Mouse (Mus musculus) regulatory T cell (primary cell): ENCODE data around the gene Trp53i11.

ENCODE experiments used
- in situ Hi-C: fragments of 300-600 bp; cut with MboI, MseI; formaldehyde crosslinking; loops from one replicate; pipeline ENCODE4 v1.15.1; 2025; ENCODE audit warnings: high pct_unique_total_duplicates

Trp53i11 gene

DNA sequence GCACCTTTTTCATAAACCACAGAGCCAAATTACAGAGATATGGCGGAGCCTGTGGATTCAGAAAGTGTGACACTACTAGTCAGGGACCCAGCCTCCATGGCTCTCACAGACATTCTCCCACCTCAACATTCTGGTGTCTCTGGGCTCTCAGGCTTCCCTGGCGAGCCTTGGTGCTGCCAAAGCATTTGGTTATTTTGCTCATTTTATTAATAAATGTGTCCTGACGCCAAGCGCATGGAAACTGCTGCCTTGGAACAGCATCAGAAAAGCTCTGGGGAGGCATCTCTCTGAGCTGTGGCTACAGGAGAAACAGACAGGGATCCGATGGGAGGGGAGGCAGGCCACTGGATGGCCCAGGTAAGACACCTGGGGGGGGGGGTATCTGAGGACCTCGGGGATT is 15.4 kb upstream of the Trp53i11 start:
- in situ Hi-C loops, result no loop called here

DNA sequence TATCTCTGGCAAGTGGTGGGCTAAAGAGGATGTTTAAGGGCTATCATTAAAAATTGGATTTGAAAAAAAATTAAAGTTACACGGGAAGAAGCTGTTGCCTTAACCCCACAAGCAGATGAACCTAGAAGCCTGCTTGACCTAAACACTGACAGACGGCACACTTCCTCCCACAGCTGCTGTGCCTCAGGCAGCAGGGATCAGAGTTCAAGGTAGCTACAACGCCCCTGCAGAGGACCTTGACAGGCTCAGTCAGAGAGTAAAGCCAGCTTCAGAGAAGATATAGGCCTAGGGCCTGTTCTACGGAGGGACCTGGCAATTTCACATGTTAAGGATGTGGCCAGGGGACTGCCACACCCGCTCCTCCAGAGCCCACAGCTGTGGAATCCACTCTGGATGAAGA is 14.9 kb upstream of the Trp53i11 start:
- in situ Hi-C loops, result no loop called here

DNA sequence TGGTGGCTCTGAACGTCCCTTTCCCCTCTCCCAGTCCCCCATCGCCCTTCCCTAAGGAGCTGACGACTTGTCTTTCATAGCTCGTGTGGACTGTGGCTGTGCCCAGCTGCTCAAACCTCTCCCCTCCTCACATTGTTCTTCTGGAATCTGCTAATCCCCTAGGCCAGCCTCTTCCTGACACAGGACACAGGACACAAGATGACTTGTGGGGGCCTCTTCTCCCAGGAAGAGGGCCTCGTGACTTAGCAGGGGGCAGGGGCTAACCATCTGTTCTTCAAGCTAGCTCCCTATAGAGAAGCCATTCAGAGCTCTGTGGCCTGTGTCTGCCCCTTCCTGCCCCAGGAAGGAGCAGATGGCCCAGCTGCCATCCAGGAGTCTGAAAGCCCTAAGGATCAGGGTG is 13.2 kb upstream of the Trp53i11 start:
- in situ Hi-C loops, result no loop called here

GRCm38 (mm10) chr2:93175278-93175677 is 12.1 kb upstream of the Trp53i11 start:
- in situ Hi-C loops, result no loop called here

DNA sequence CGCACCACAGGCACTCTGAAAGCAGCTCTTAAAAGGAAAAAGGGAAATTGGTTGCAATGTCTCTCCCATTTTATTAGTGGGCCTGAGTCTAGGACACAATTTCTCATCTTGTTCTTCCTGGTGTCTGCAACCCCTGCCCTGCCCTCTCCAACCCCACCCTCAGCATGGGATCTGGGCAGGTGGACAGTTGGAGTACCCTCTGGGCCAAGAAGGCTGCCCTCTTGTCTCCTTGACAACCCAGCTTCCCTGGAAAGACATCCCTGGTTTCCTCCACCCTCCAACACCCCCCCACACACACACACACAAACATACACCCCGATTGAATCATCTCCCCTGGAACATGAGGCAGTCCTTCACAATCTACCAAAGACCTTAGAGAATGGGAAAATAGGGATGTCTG is 11.6 kb upstream of the Trp53i11 start:
- in situ Hi-C loops, result no loop called here

DNA sequence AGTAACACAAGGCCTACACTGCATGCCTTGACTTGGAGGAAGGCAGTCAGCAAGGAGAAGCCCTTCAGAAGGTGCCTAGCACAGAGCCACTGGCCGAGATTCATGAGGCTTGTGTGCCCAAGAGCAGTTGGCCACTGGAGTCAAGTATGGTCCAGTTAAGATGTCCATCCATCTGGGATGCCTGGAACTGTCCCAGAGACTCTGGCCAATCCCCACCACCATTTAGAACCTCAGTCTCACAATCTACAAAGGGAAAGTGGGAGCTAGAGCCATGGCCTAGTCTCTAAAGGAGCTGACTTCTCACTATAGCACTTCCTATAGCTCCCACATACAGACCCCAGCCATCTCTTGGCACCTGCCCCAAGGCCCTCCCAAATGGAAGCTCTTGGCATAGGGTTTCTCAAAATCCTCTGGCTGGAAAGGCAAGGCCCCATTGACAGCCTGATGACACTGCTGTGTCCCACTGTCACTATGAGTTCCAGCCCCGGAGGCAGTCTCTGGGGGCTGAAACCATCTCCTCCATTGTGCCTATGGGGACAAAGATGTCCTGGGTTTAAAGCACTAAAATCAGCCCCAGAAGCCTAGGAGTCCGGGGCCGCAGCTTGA is 11.1 kb upstream of the Trp53i11 start:
- in situ Hi-C loops, result no loop called here

DNA sequence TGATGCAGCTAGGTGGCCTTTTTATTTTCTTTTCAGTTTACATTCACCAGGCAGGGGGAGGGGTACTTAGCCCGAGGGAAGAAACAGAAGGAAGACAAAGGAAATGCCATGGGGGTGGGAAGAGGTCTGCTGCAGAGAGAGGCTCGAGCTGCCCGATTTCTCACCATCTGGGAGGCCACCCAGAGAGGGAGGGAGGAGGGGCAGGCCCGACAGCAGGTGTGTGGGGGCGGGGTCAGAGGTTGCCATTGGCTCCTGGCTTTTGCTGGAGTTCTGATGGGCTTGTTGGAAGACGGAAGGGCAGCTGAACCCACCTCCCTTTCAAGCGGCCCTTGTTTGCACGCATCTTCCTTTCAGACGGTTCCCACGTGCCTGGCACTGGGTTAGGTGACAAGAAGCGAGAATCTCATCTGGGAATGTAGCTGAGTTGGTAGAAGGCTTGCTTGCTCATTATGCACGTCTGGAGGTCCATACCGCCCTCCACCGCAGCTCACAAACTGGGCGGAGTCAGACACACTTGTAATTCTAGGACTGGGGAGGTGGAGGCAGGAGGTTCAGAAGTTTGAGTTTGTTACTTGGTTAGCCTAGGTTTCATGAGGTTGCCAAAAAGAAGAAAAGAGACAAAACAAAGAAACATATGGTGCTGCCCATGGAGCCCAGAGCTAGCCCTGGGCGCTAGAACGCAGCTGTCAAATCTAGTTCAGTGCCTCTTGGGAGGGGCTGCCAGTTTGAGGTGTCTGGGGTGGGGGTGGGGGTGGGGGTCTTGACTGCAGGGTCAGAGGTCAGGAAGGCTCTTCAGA is 10.3 kb upstream of the Trp53i11 start:
- in situ Hi-C loops, result no loop called here

DNA sequence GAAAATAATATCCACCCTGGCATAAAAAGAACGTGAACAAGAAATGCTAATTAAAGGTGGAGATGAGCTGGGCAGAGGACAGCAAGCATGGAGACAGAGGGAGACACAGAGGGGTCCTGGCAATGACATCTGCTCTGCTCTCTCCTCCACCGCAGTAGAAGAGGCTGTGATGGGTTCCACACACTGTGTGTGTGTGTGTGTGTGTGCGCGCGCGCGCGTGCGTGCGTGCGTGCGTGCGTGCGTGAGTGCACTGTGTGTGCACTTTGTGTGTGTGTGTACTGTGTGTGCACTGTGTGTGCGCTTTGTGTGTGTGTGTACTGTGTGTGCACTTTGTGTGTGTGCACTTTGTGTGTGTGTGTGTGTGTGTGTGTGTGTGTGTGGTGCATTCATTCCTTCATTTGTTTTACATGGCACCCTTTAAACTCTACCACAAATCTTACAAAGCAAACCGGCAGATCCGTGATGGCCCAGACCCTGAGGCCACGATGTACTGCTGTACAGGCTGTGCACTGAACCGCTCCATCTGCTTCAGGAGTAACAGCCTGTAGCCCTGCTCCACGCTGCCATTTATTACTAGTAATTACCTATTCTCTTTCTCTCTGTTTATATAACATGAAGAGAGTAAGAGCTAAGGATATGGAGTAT is 9.6 kb upstream of the Trp53i11 start:
- in situ Hi-C loops, result no loop called here

GRCm38 (mm10) chr2:93178313-93178677 is 9.1 kb upstream of the Trp53i11 start:
- in situ Hi-C loops, result no loop called here

DNA sequence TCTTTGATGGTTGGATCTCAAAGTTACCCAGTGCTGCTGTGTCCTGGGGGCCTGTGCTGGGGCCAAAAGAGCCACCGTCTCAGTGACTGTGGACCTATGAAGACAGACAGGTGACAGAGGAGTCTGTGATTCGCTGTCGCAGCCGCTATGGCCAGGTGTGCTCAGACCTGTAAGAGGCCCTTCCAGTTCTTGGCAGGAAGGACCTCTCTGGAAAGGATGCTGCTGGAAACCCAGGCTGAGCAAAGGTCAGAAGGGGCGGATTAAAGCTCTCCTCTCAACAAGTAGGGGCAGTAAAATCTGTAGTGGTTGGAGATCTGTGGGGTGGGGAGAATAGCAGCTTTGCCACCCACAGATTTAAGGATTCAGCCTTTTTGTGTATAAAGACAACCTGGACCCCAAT is 7.7 kb upstream of the Trp53i11 start:
- in situ Hi-C loops, result no loop called here

DNA sequence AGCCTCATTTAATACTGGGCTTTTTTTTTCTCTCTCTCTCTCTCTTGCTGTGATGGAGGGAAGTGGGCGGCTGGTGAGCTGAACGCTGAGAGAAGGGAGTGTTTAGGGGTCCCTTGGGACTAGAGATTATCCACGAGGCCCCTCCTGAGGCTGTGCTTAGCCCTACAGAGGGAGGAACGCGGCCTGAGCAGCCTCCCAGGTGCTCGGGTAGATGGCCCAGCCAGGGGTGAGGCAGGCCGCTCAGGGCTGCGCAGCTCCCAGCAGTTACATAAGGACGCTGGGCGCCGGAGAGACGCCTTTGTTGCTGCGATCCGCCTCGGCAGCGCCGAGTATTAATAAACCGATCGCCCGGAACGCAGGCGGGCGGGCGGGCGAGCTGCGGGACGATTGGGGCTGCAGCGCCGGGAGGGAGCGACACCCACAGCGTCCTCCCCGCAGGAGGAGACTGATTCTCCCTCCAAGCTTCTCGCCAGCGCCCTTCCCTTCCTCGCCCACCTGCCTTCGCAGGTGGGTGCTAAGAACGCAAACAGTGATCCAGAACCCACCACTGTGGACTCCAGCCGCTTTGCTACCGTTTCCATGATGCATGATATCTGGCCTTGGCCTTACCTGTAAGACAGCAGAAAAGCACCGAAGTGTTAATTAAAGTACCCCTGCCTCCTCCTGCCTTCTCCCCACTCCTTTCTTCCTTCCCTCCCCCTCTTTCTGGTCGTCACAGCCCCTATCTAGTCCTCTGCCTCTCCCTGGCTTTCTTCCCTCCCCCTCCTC is 7.1 kb upstream of the Trp53i11 start:
- in situ Hi-C loops, result no loop called here

- in situ Hi-C loops, result no loop called here
Observed at GRCm38 (mm10) chr2:93182859-93183258, 4.5 kb upstream of the Trp53i11 start.

DNA sequence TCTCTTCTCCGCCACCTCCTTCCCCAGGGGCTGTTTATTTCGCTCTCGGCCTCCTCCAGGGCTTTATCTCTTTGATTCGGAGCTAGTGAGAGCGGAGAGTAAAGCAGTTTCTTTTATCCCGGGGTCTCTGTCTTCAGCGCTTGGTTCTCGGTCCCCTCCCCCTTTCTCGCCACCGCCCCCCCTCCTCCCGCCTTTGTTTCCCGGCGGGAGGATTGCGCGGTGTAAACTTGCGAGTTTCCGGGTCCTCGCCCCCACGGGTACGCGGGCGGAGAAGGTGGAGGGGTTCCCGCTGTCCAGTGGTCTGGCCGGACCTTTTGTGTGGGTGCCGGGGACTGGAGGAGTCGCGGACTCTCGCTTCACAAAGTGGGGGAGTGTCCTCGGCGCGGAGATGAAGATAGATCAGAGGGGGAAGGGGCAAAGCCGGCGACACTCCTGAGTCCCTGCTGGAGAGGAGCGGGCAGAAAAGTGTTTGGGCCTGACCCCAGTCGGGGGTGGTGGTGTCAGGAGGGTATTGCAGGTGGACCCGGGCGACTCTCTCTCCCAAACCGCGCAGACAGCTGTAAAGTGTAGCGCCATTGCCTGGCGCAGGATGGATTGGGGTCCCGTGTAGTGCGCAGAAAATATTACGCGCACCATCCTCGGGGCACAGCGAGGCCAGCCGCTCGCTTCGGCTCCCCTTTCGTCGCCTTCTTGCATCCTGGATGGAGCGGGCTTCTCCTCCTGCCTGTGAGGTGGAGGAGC is 842 bp downstream of the Trp53i11 start:
- in situ Hi-C loops, result no loop called here

DNA sequence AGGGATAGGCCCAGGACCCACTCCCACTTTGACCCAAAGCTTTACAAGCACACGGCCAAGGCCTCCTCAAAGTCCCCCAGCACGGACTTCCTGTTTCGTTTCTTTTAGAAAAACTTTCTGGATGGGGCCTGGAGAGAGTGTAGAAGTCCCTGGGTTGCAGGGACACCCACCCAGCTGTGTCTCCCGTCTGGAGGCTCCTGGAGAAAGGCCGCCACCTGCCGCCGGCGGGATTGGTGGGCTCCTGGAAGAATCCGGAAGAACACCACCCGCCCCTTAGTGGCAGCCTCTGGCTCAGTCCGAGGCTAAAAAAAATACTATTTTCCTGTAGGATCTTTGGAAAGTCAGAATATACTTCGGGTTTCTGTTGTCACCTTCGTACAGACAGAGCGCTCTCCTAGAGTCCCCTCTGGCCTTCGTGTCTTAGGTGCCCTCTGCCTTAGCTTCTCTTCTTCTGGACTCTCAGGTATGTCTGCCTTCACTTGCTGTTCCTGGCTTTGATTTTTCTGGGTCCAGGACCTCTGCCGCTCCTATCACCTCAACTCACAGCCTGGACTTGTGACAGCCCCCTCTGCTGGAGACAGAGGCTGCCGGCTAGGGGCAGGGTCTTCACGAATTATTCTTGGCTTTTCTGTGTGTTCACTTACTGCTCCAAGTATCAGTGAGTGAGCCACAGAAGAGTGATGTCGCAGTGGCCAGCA is 1.6 kb downstream of the Trp53i11 start:
- in situ Hi-C loops, result no loop called here

DNA sequence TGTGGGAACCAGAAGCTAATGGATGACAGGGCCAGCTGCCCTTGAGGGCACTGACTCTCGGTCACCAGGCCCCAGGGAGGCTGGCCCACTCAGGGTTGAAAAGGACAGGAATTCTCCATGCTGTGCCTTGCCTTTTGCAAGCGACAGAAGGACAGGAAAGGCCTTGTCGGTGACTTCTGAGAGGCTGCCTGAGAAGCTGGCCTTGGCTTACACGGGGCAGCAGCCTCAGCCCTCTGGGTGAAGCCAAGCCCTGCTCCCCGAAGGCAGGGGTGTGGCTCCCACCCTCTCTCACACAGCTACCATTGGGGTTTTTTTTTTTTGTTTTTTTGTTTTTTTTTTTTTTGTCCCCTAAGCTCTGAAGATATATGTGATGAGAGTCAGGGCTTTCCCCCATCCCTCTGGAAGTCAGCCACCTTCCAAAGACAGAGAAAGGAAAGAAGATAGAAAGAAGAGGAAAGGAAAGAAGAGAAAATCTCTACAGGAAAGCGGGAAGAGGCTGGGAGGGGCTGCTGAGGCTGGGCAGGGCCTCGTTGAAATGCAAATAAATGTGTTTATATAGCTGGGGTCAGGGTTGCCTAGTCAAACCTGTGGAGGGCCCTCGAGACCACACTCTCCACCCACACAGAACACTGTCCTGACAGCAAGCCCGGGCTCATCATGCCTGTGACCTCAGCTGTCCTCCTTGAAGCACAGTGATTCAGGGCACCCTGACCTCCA is 3.6 kb downstream of the Trp53i11 start:
- in situ Hi-C loops, result loop anchor here (10.0 kb wide), 1 partner anchor 1196 kb away; no protein-coding TSS in a partner anchor

- in situ Hi-C loops, result loop anchor here (10.0 kb wide), 1 partner anchor 1197 kb away; no protein-coding TSS in a partner anchor
Observed at GRCm38 (mm10) chr2:93191488-93192181, 4.3 kb downstream of the Trp53i11 start.

DNA sequence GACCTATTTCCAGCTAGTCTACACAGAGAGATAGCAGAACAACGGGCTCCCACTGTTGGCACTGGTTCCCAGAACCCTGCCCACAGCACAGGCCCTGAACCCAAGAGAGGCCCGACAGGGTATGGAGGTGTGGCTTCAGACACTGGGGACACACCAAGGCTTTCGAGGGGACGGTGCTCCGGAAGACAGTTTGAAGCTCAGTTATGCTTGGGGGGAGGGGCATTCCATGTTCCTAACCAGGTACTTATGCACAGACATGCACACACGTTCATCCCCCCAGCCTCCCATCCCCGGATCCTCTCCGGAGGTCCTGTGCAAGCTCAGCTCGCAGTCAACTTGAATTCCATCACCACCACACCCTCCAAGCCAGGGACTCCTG is 4.8 kb downstream of the Trp53i11 start:
- in situ Hi-C loops, result loop anchor here (10.0 kb wide), 1 partner anchor 1197 kb away; no protein-coding TSS in a partner anchor

GRCm38 (mm10) chr2:93192671-93193080 is 5.3 kb downstream of the Trp53i11 start:
- in situ Hi-C loops, result loop anchor here (10.0 kb wide), 1 partner anchor 1198 kb away; no protein-coding TSS in a partner anchor

- in situ Hi-C loops, result loop anchor here (10.0 kb wide), 1 partner anchor 1199 kb away; no protein-coding TSS in a partner anchor
Observed at GRCm38 (mm10) chr2:93193806-93194205, 6.5 kb downstream of the Trp53i11 start.
